Mouse (Mus musculus) urinary bladder, postnatal 25 days (tissue): ENCODE measurements at regions not wholly inside any gene's neighbourhood (a gene's known extent, or its start where the extent isn't known, plus 50 kb on each side); places are given as distances from the start of the nearest gene placed in this dataset.

Experiments
- DNase-seq: peaks from one replicate; pipeline ENCODE4 v3.0.0; 2022; ENCODE audit warnings: low spot score

DNA sequence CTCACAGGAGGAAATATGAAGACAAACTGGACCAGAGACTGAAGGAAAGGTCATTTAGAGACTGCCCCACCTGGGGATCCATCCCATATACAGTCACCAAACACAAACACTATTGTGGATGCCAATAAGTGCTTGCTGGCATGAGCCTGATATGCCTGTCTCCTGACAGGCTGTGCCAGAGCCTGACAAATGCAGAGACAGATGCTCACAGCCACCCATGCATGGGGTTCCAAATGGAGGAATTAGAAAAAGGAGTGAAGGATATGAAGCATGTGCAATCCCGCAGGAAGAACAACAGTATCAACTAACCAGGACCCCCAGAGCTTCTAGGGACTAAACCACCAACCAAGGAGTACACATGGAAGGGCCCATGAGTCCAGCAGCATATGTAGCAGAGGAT, 505.9 kb downstream of the Gm6685 start:
- DNase-seq = no peak

DNA sequence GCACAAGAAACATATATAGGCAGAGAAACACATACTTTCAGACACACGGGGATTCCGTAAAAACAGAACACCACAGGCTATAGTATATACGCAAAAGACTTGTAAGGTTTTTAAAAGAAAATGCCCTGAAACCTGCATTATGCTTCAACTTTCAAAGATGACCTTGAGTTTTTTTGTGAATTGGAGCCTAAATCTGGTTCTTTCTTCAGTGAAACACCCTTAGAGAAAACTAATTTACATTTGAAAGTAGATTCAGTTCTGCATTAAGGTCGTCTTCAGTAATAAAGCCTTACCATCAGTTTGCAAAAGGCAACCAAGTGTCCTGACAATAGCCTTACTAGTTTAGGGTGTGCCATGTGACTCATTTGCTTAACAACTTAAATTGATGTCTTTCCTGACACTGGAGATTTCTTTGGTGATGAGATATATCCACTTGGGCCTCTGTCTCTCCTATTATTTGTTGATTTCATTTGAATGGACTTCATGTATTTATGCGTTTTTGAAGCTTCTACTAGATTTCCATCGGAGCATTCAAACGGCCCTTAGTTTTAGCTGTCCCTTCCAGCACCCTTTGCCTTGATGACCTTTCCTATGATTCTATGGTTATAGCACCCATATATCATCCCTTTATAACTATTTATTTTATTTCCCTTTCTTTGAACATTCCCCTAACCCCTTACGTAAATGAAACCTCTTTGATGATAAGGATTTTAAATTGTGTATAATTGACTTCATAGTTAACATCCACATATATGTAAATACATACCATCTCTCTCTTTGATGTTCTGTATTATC, 539.6 kb downstream of the Gm6685 start:
- no peak for DNase-seq

DNA sequence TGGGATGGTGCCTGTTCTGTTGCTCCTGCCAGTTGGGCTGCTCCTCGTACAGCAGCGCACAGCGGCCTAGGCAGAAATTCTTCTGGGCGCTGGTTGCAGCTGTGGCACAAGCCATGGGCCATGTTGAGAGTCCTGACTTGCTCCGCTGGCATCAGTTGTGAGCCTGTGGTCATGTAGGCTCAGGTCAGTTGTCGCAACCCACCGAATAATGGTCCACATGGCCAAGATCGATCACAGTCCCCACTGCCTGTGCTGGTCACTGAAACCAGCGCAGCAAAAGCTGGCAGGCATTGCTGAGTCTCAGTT, 585.8 kb downstream of the Gm6685 start:
- no peak for DNase-seq

DNA sequence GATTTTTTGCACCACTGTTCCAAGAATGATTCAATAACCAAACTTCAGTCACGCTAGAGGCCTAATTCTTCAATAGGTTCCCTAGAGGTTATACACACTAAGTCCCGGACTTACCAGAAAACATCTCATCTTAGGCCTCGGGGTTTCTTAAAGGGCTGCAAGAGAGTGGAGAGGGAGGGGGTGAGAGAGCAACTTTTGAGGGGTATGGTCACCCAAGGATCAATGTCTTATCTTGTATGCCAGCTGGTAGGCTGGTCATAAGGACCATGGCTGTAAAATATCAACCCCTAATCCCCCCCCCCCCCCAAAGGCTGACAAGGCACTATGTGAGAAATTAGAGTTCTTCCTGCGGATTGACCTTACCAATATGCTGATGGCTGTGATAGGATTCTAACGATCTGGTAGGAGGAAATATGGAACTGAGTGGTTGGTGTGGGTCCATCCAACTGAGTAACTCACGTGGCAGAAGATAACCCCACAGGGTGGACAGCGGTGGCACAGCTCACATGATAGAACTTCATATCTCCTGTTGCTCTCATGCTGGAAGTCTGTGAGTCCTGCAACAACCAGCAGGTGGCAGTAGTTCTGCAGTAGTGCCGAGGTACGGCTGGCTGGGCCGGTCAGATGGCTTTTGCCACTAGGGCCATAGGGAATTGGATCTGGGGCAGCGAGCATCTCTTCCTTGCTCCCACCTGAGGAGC, 586.3 kb downstream of the Gm6685 start:
- DNase-seq = peak; percentile 20

DNA sequence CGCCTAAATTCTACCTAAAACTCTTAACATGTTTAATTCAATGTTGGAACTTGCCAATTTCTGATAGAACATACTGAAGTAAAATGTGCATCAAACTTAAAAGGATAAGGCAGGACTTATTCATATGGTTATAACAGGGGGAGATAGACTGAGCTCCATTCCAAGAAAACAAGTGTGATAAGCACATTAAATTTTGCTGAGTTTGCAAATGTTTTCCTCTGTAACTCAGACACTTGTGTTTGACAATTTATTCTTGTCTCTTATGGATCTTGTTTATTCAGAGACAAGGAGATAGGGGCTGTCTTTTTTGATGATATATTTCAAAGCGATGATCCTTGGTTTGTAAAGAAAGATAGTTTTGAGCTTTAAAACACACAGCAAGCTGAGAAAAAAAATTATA, 613.6 kb downstream of the Gm6685 start:
- no peak for DNase-seq

DNA sequence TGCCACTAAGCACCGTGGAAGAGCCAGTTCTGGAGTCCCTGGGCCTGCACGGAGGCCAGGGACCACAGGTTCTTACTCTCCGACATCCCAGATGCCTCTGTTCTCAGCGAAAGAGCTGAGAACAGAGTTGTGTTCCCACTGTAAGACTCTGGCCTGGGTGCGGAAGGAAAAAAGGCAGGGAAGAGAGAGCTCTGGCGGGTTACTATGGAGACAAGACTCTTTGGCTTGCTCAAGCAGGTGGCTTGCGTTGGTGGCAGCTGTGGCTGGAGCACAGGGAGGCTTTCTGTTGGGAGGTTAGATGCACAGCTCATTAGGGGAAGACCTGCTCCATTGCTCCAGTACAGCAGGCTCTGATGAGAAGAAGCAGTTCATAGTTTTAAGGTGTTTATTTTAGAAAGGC, 618.3 kb downstream of the Gm6685 start:
- no peak for DNase-seq

DNA sequence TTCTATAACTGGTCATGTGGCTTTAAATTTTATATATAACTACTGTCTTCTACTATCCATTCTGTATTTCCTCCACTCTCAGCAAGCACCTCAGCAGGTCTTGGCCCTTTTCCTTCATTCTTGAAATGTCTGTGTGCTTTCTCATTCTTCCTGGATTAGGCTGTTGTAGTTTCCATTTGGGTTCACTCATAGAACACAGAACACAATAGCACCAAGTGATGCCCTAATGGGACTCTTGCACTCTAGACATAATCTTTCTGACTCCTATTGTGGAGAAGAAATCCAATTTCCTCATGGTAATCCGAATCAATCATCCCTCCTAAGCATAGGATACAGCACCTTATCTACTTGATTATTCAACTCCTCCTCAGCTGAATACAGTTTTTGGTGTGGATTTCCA, 667.2 kb downstream of the Gm6685 start:
- DNase-seq = no peak
